Mouse (Mus musculus): ENCODE measurements around the gene Gpn3. TPM values are rescaled to one million over a fixed set of nuclear protein-coding genes. Genes with fewer than 3 reads are reported as not detected.

The Gpn3 gene
- 10 to 100 TPM; 24.6 to 32.6 TPM for total RNA-seq (2021)
- polyA plus RNA-seq (2012; rRNA removed), result 48.0 and 62.7 TPM in 2 replicates
- long read RNA-seq, transcript Gpn3-201 (8 exons, 1,592 nt), result major isoform, 21 of 23 reads
- long read RNA-seq, partial matches to known transcripts, result 1 of 23 reads
- long read RNA-seq, other reads (novel, unspliced or antisense), result 0 of 23 reads

DNA sequence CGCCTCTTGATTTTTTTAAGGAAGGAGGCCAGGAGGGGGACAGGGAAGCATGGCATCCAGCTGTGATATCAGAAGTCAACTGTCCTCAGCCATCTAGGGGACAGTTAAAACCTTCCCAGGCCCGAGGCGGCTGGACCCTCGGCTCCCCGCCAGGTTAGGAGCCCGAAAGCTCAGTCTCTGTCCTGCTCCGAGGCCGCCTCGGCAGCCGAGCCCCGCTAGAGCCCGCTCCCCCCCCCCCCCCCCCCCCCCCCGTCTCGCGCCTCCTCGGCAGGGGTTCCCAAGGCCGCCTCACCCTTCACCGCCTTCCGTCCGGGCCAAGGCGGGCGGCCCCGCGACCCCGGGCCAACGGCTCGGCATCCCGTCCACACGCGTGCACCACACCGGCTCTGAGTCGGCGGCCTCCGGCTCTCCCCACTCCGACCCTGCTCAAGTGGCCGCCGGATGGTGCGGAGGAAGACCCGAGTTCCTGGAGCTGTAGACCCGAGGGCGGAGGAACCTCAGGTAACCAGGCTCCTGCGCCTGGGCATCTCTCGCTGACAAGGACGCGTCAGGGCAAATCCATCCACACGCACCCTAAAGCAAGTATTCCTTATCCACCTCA, at the start of gene Gpn3:
Gene Gpn3, plus strand, starts transcription at position 286 of the 601 bp plus-strand sequence.
- DNase-seq, result no peak

GRCm38 (mm10) chr5:122323523-122323922, 48.2 kb upstream of the Gpn3 start:
- DNase-seq, result no peak

DNA sequence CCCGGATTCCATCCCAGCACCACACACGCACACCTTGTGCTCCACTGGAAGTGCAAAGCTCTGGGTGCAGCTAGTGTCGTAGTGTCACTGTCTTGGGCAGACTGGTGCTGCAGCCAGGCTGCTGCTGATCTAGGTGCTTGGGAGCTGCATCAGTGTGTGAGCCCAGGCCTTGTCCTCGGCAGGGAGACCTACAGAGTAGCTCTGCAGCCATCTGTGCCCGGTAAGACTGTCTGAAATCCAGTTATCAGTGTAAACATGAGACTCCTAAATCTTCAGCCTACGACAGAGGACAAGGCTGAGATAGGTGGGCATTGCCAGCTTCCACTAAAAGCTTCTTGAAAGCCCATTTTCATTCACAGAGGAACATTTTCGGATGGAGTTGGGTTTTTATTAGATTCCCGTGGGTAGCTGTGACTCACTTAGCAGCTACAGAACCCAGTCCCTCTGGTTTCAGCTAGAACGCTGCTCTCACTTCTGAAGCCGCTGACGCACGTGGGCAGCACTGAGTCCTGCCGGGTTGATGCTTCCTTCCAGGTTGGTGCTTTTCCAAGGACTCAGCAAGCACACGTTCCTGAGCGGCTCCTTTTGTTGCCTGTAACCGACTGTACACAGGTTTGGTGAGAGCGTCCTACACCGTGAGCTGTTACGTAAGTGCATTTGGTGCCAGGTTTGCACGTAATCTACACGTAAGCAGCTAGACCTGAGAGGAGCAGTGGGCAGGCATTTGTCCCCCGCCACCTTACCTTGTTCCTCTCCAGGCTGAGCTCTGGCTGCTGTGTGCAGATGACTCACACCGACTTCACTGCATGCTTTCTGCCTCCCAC, 46.9 kb upstream of the Gpn3 start:
- DNase-seq, result peak; percentile 75

DNA sequence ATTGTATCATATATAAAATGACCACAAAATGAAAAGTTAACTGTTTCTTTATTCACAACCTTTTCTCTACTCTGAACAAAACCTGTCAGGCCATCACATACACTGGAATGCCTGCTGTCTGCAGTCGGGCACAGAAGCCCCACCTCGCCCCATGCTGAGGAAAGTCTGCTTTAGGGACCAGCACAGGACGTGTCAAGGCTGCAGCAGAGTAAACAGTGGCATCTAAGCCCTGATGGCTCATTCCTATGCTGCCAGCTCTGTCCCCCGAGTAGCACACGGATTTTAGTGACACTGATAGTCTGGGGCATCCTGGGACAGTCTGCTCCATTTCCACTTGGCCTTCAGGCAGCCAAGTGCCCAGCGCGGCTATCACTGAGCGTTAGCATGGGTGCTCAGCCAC, 46.2 kb upstream of the Gpn3 start:
- no peak for DNase-seq

- no peak for DNase-seq
Measured at GRCm38 (mm10) chr5:122327283-122327682, 44.4 kb upstream of the Gpn3 start.

GRCm38 (mm10) chr5:122330269-122330668, 41.4 kb upstream of the Gpn3 start:
- no peak for DNase-seq

- DNase-seq, result no peak
Measured at GRCm38 (mm10) chr5:122334682-122335081, 37.0 kb upstream of the Gpn3 start.

DNA sequence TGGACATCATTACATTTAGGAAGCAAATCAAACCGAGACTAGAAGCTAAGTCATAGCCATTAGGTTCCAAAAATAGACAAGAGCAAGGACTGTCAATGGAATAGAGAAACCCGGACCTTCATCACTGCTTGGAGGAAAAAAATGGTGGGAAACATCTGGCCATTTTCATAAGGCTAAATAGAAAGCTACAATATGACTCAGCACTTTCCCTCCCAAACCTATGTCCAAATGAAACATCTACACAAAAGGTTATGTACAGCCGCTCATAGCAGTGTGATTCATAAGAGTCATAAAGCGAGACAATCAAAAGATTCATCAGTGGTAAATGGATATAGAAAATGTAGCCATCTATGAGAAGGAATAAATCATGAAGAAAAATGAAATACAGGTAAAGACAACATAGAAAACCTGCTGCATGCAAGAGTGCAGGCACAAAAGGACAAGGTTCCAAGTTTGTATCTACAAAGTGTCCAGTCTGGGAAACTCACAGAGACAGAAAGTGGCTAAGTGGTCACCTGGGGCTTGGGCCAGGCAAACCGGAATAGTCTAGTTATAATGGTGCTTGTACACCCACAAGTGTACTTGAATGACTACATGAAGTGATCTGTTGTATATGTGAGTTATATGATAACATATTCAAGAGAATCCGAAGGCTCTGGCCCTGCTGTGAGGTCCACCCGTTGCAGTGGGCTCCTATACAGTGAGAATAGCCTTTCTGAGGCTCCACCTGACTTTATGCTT, 35.0 kb upstream of the Gpn3 start:
- DNase-seq, result no peak

DNA sequence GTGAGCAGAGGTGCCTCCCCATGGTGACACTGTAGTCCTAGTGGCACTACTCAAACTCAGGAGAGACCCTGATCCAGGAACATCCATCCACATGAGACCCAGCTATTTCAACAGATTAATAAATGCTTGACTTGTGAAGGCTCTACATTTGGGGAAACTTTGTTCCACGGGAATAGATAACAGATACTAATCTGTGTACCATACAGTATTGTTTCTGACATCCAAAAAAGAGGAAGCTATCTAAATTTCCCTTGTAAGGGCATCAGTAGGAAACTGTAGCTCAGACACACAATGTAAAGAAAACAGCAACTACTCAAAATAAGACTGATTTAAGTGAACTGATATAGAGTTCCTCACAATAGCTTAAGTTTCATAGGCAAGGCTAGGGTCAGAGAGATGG, 28.8 kb upstream of the Gpn3 start:
- no peak for DNase-seq

- no peak for DNase-seq
Measured at GRCm38 (mm10) chr5:122343768-122344167, 27.9 kb upstream of the Gpn3 start.

DNA sequence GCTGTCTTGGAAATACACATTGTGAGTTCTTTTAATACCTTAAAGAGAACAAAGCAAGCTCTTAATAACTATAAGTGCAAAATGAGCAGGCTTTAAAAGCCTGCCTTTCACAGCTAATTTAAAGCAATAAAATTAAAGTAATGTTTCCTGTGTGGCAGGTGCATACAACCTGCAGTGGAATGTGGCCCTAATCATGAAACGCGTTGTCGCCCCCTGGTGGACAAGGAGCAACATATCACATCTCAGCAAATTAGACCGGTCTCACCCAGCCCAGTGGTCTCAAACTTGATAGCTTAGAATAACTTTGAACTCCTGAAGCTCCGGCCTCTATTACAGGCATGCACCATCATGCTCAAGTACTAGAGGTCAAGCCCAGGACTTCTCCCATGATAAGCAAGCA, 27.4 kb upstream of the Gpn3 start:
- DNase-seq, result peak; percentile 60

- DNase-seq, result no peak
Measured at GRCm38 (mm10) chr5:122345777-122346176, 25.9 kb upstream of the Gpn3 start.

- DNase-seq, result peak; percentile 98
Measured at GRCm38 (mm10) chr5:122353807-122354491, 17.7 kb upstream of the Gpn3 start, which contains the start of the genes Rad9b and Vps29. Gene Rad9b (minus strand): TSS chr5:122354233. Gene Vps29 (plus strand): TSS chr5:122354369.

- DNase-seq, result no peak
Measured at GRCm38 (mm10) chr5:122354492-122355067, 17.1 kb upstream of the Gpn3 start.

GRCm38 (mm10) chr5:122372192-122372769, 605 bp downstream of the Gpn3 start, which contains the start of gene Fam216a:
Gene Fam216a (minus strand): TSS chr5:122372364.
- peak; percentile 99 for DNase-seq

DNA sequence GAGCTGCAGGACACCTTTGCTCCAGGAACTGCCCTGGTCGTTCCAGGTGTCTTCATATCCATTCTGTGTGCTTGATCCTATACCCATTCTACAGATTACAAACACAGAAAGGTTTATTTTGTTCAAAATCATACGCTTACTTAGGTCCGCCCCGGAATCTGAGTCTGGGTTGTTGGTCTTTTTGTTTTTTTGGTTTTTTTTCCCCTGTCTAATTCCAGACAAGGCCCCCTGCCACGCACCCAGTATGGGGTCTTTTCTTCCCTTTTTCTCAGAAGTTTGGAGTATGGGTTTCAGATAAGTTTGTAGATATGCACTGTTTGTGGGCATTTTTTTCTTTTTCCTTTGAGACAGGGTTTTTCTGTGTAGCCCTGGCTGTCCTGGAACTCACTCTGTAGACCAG, 1.2 kb downstream of the Gpn3 start:
- no peak for DNase-seq

GRCm38 (mm10) chr5:122377101-122377833, 5.6 kb downstream of the Gpn3 start:
- no peak for DNase-seq

DNA sequence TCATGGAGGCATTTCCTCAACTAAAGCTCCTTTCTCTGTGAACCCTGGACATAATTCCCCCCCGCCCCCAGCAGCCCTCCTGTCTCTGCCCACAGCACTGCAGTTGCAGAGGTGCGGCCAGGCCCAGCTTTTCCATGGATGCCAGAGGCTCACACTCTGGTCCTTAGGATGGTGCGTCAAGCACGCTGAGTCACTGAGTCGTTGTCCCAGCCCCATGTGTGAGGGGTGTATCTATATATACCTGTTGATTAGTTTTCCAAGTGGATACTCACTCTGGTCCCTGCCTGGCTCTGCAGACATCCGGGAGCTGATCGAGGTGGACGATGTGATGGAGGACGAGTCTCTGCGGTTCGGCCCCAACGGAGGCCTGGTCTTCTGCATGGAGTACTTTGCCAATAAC, 6.5 kb downstream of the Gpn3 start:
- no peak for DNase-seq

GRCm38 (mm10) chr5:122379374-122380155, 7.9 kb downstream of the Gpn3 start:
- DNase-seq, result peak; percentile 80

Data from adrenal gland, adult 2 months (tissue).